9 mouse cellular contexts compared by ENCODE assay signal in genomic region chr2:172831133-172831532, GRCm38 (mm10).
DNase-seq lines count a peak whose midpoint lies in the region; ATAC-seq lines count a peak whose summit lies in the region.
"Had no signal": no experiment of that assay in that cellular context is flagged by ENCODE, and none has a peak within 500 bp of the region (broad histone marks: within the 10 kb centered on the region; RNA-seq: fewer than 3 reads in every experiment).

No protein-coding gene starts in this region.

- H3K4me1 ChIP-seq in hindbrain, embryonic 14.5 days (replicated peaks; ENCODE audit: control insufficient read depth, insufficient read depth, low read length), result no peaks in the 10 kb centered on the region

- no peaks in the 10 kb centered on the region for H3K9me3 ChIP-seq in hindbrain, embryonic 14.5 days (ENCODE audit: control insufficient read depth, low read length)

- H3K36me3 ChIP-seq in hindbrain, embryonic 14.5 days (replicated peaks; ENCODE audit: control insufficient read depth, insufficient read depth), result no peaks in the 10 kb centered on the region

- 0 out of 2 replicates have a peak, but pooled peaks cover 3% of the 10 kb centered on the region for H3K27me3 ChIP-seq in hindbrain, embryonic 14.5 days (ENCODE audit: control insufficient read depth, insufficient read depth, low read length)

- no peak overlapping the region for H3K4me2 ChIP-seq in hindbrain, embryonic 14.5 days (replicated peaks)

- peak; percentile 59 for ATAC-seq in hindbrain, embryonic 14.5 days (ENCODE audit: low FRiP score)

- no peak overlapping the region for H3K27ac ChIP-seq in hindbrain, embryonic 14.5 days

- no peak overlapping the region for H3K4me3 ChIP-seq in hindbrain, embryonic 14.5 days (replicated peaks; ENCODE audit: low read length)
- H3K4me3 ChIP-seq: myocyte had no signal

- WGBS in hindbrain, embryonic 14.5 days, result 22% methylated on average over 3 of the region's 3 CpGs

- DNase-seq in R1 (ENCODE audit: low read depth, low spot score), result peak; percentile 80
- peak; percentile 86 to 93 for DNase-seq in cerebellum, postnatal 25 days
- peak; percentile 87 to 88 for DNase-seq in frontal cortex, postnatal 36 days (ENCODE audit: low spot score in 2 of 2)
- peak; percentile 92 for DNase-seq in hindbrain, embryonic 14.5 days (ENCODE audit: low spot score)
- peak; percentile 82 to 87 for DNase-seq in layer of hippocampus, postnatal 14 days (ENCODE audit: low spot score in 2 of 2)
- DNase-seq in lung, postnatal 25 days (ENCODE audit: low spot score), result peak; percentile 78
- peak; percentile 84 for DNase-seq in retina, postnatal 1 day
- DNase-seq in thymus, postnatal 4 days, result peak; percentile 98

- no peak overlapping the region for H3K9ac ChIP-seq in hindbrain, embryonic 14.5 days
